In genomic region chr2:145901861-145902260, GRCm38 (mm10) we compare ENCODE assay signal across 8 mouse cellular contexts. TPM values are rescaled to one million over a fixed set of nuclear protein-coding genes. Genes with fewer than 3 reads are reported as not detected.
DNase-seq lines count a peak whose midpoint lies in the region; ATAC-seq and TF ChIP-seq lines count a peak whose summit lies in the region.

Gene Naa20, plus strand, starts transcription at chr2:145902099.

- no peaks in the 10 kb centered on the region for H3K27me3 ChIP-seq in hindbrain, postnatal 0 days (ENCODE audit: insufficient read depth, low read length)

- no peak within 1 kb of the TSS for H3K9ac ChIP-seq in hindbrain, postnatal 0 days (replicated peaks; ENCODE audit: low read length)

- no peak within 1 kb of the TSS for H3K27ac ChIP-seq in hindbrain, postnatal 0 days

- WGBS in hindbrain, postnatal 0 days, result 87% methylated on average over 6 of the region's 6 CpGs

- H3K36me3 ChIP-seq in hindbrain, postnatal 0 days (ENCODE audit: insufficient read depth, low read length), result no peaks in the 10 kb centered on the region

- DNase-seq in frontal cortex, adult 2 months (ENCODE audit: extremely low spot score in 1 of 2, low spot score in 1 of 2), result no peak
- DNase-seq in adrenal gland, adult 2 months, result no peak
- DNase-seq in gastrocnemius, postnatal 10 days, result no peak
- DNase-seq in hindbrain, postnatal 0 days (ENCODE audit: low spot score), result no peak
- no peak for DNase-seq in adipocyte (ENCODE audit: low spot score)
- DNase-seq in embryo, embryonic 9.5 days (ENCODE audit: extremely low spot score), result no peak

- H3K9me3 ChIP-seq in hindbrain, postnatal 0 days (ENCODE audit: low read length), result no peaks in the 10 kb centered on the region

- peak within 1 kb of the TSS; percentile 70 for H3K4me2 ChIP-seq in hindbrain, postnatal 0 days (ENCODE audit: low read depth, low read length)

- H3K4me1 ChIP-seq in hindbrain, postnatal 0 days (ENCODE audit: insufficient read depth, low read length), result peaks cover 9% of the 10 kb centered on the region

- ATAC-seq in frontal cortex, adult (ENCODE audit: low TSS enrichment), result no peak
- no peak for ATAC-seq in hindbrain, postnatal 0 days
- no peak for ATAC-seq in megakaryocyte, adult 5-6 weeks (ENCODE audit: poor library complexity, severe bottlenecking)

- H3K4me3 ChIP-seq in hindbrain, postnatal 0 days (ENCODE audit: low read length), result peak within 1 kb of the TSS; percentile 97

- no peak for TF ChIP-seq CTCF in hindbrain, postnatal 0 days (IDR thresholded peaks at IDR 0.05; ENCODE audit: low read depth)

RNA-seq across cellular contexts. Expression of gene Naa20, which starts in this region (rescaled TPM):
- 71.1 and 90.5 TPM in 2 replicates for polyA plus RNA-seq in frontal cortex, adult 2 months (2012; rRNA removed)
- 10 to 100 TPM; 47.3 to 64.1 TPM for total RNA-seq in adrenal gland, adult 2 months (2021)
- polyA plus RNA-seq in adrenal gland, adult 2 months (2012; rRNA removed), result 9.0 and 14.0 TPM in 2 replicates
- 10 to 100 TPM; 58.8 to 59.0 TPM for total RNA-seq in gastrocnemius, postnatal 10 days (2021)
- 104 and 105 TPM in 2 replicates for total RNA-seq in hindbrain, postnatal 0 days (2014; rRNA removed)
- 166 and 168 TPM in 2 replicates for polyA plus RNA-seq in hindbrain, postnatal 0 days (2015; fragmentation: Nextera tagmentation; extraction: Ambion mirVana)
- total RNA-seq in megakaryocyte, adult 5-6 weeks (2015), result 63.9 and 90.0 TPM in 2 replicates
- 57.8 and 62.5 TPM in 2 replicates for total RNA-seq in megakaryocyte, adult 5-6 weeks (2017)
